Mouse (Mus musculus) cortical plate, adult 2 months (tissue): ENCODE measurements around the gene Cdk18.

Experiments
- CTCF ChIP-seq: fragments of 200-500 bp; IDR thresholded peaks from 2 replicates; pipeline ENCODE4 v1.5.1; 2011; ENCODE audit warnings: mild to moderate bottlenecking, control low read depth, low read length; ENCODE audit not compliant: insufficient read depth; ENCODE audit errors: extremely low read depth
- POLR2A ChIP-seq: fragments of 200-500 bp; IDR thresholded peaks from 2 replicates; pipeline ENCODE4 v1.6.1; 2011; ENCODE audit warnings: mild to moderate bottlenecking, low read length, control low read depth; ENCODE audit not compliant: insufficient read depth; ENCODE audit errors: extremely low read depth

- TF ChIP-seq CTCF (no peak), POLR2A (no peak)
Observed at GRCm38 (mm10) chr1:132150817-132151601, 11.5 kb upstream of the Cdk18 start.
